Mouse (Mus musculus): ENCODE results near the gene Mep1a.

GRCm38 (mm10) chr17:43500513-43500912 is 2.1 kb downstream of the Mep1a start:
- TF ChIP-seq CTCF (IDR thresholded peaks at IDR 0.05; ENCODE audit: borderline replicate concordance, control insufficient read depth, extremely low read depth, insufficient read depth, low read length, poor library complexity) = no peak
- no peak for TF ChIP-seq POLR2A (IDR thresholded peaks at IDR 0.05; ENCODE audit: control insufficient read depth, extremely low read depth, insufficient read depth, low read length, poor library complexity)

Data from thymus, adult 2 months (tissue).